Comparison of ENCODE assay signal across 8 mouse cellular contexts in genomic region chr4:47056791-47057509, GRCm38 (mm10). TPM values are rescaled to one million over a fixed set of nuclear protein-coding genes. Genes with fewer than 3 reads are reported as not detected.
DNase-seq lines count a peak whose midpoint lies in the region; ATAC-seq lines count a peak whose summit lies in the region.

TSS of gene Anks6 (minus strand) at chr4:47057427.

- H3K9ac ChIP-seq in embryonic facial prominence, embryonic 15.5 days = peak within 1 kb of the TSS; percentile 83
- H3K9ac ChIP-seq in limb, embryonic 13.5 days = peak within 1 kb of the TSS; percentile 88
- peak within 1 kb of the TSS; percentile 88 for H3K9ac ChIP-seq in midbrain, embryonic 13.5 days (replicated peaks)
- peak within 1 kb of the TSS; percentile 60 for H3K9ac ChIP-seq in stomach, embryonic 15.5 days

- WGBS in embryonic facial prominence, embryonic 15.5 days = under 1% methylated on average over 64 of the region's 86 CpGs
- WGBS in limb, embryonic 13.5 days = under 1% methylated on average over 82 of the region's 86 CpGs
- under 1% methylated on average over 76 of the region's 86 CpGs for WGBS in midbrain, embryonic 13.5 days
- under 1% methylated on average over 77 of the region's 86 CpGs for WGBS in stomach, embryonic 15.5 days

- H3K4me3 ChIP-seq in erythroblast, embryonic 14.5 days (replicated peaks) = peak within 1 kb of the TSS; percentile 44
- peak within 1 kb of the TSS; percentile 75 for H3K4me3 ChIP-seq in embryonic facial prominence, embryonic 15.5 days (replicated peaks)
- H3K4me3 ChIP-seq in limb, embryonic 13.5 days = peak within 1 kb of the TSS; percentile 80
- peak within 1 kb of the TSS; percentile 76 for H3K4me3 ChIP-seq in midbrain, embryonic 13.5 days (replicated peaks)
- H3K4me3 ChIP-seq in stomach, embryonic 15.5 days (replicated peaks) = peak within 1 kb of the TSS; percentile 73

- H3K36me3 ChIP-seq in erythroblast, embryonic 14.5 days (ENCODE audit: control insufficient read depth) = no peaks in the 10 kb centered on the region
- H3K36me3 ChIP-seq in embryonic facial prominence, embryonic 15.5 days = no peaks in the 10 kb centered on the region
- no peaks in the 10 kb centered on the region for H3K36me3 ChIP-seq in limb, embryonic 13.5 days
- no peaks in the 10 kb centered on the region for H3K36me3 ChIP-seq in midbrain, embryonic 13.5 days
- no peaks in the 10 kb centered on the region for H3K36me3 ChIP-seq in stomach, embryonic 15.5 days

- H3K4me1 ChIP-seq in erythroblast, embryonic 14.5 days (ENCODE audit: control insufficient read depth) = no peaks in the 10 kb centered on the region
- H3K4me1 ChIP-seq in embryonic facial prominence, embryonic 15.5 days = peaks cover 4% of the 10 kb centered on the region; the same call in 1 of the 2 replicates
- peaks cover 18% of the 10 kb centered on the region for H3K4me1 ChIP-seq in limb, embryonic 13.5 days
- H3K4me1 ChIP-seq in midbrain, embryonic 13.5 days (replicated peaks) = peaks cover 7% of the 10 kb centered on the region
- no peaks in the 10 kb centered on the region for H3K4me1 ChIP-seq in stomach, embryonic 15.5 days

- ATAC-seq in erythroblast, adult 5-6 weeks (replicated peaks; ENCODE audit: low FRiP score, poor library complexity, severe bottlenecking) = no peak
- ATAC-seq in embryonic facial prominence, embryonic 15.5 days (ENCODE audit: insufficient number of reproducible peaks, low FRiP score, low TSS enrichment, low read depth) = peak; percentile 87
- peak; percentile 89 for ATAC-seq in limb, embryonic 13.5 days (ENCODE audit: low FRiP score, low read depth)
- peak; percentile 94 for ATAC-seq in midbrain, embryonic 13.5 days
- peak; percentile 87 for ATAC-seq in stomach, embryonic 15.5 days (ENCODE audit: insufficient read depth, low FRiP score, low read depth)

- peak within 1 kb of the TSS; percentile 71 for H3K27ac ChIP-seq in embryonic facial prominence, embryonic 15.5 days (replicated peaks)
- H3K27ac ChIP-seq in limb, embryonic 13.5 days = peak within 1 kb of the TSS; percentile 63
- peak within 1 kb of the TSS; percentile 79 for H3K27ac ChIP-seq in midbrain, embryonic 13.5 days
- peak within 1 kb of the TSS; percentile 73 for H3K27ac ChIP-seq in stomach, embryonic 15.5 days

- peak within 1 kb of the TSS; percentile 80 for H3K4me2 ChIP-seq in embryonic facial prominence, embryonic 15.5 days (replicated peaks)
- H3K4me2 ChIP-seq in limb, embryonic 13.5 days (replicated peaks) = peak within 1 kb of the TSS; percentile 74
- H3K4me2 ChIP-seq in midbrain, embryonic 13.5 days (replicated peaks) = peak within 1 kb of the TSS; percentile 74
- H3K4me2 ChIP-seq in stomach, embryonic 15.5 days = peak within 1 kb of the TSS; percentile 61

- peak; percentile 81 to 86 for DNase-seq in heart, adult 9 months (ENCODE audit: low spot score in 2 of 2)
- DNase-seq in kidney, adult 8-10 months = peak; percentile 69 to 76

- peaks cover 52% of the 10 kb centered on the region for H3K27me3 ChIP-seq in erythroblast, embryonic 14.5 days (ENCODE audit: control insufficient read depth)
- H3K27me3 ChIP-seq in embryonic facial prominence, embryonic 15.5 days = no peaks in the 10 kb centered on the region
- peaks cover 17% of the 10 kb centered on the region for H3K27me3 ChIP-seq in limb, embryonic 13.5 days
- H3K27me3 ChIP-seq in midbrain, embryonic 13.5 days = peaks cover 3% of the 10 kb centered on the region; the same call in 1 of the 2 replicates
- H3K27me3 ChIP-seq in stomach, embryonic 15.5 days (replicated peaks) = no peaks in the 10 kb centered on the region

- no peaks in the 10 kb centered on the region for H3K9me3 ChIP-seq in erythroblast, embryonic 14.5 days (ENCODE audit: control insufficient read depth, low read length)
- no peaks in the 10 kb centered on the region for H3K9me3 ChIP-seq in embryonic facial prominence, embryonic 15.5 days (replicated peaks)
- H3K9me3 ChIP-seq in limb, embryonic 13.5 days = no peaks in the 10 kb centered on the region
- H3K9me3 ChIP-seq in midbrain, embryonic 13.5 days = no peaks in the 10 kb centered on the region
- no peaks in the 10 kb centered on the region for H3K9me3 ChIP-seq in stomach, embryonic 15.5 days

RNA-seq across cellular contexts. Expression of gene Anks6, which starts in this region (rescaled TPM):
- not detected in 2 replicates for polyA plus RNA-seq in erythroblast, embryonic 14.5 days (2012)
- total RNA-seq in erythroblast, adult 5-6 weeks (2015; ENCODE audit: low replicate concordance) = not detected in 2 replicates
- not detected in 2 replicates for total RNA-seq in erythroblast, adult 5-6 weeks (2017; ENCODE audit: low replicate concordance)
- polyA plus RNA-seq in embryonic facial prominence, embryonic 15.5 days (2015; fragmentation: Nextera tagmentation; extraction: Ambion mirVana) = 4.0 and 5.5 TPM in 2 replicates
- polyA plus RNA-seq in limb, embryonic 13.5 days (2015; fragmentation: Nextera tagmentation; extraction: Ambion mirVana) = 6.2 and 6.3 TPM in 2 replicates
- polyA plus RNA-seq in midbrain, embryonic 13.5 days (2015; fragmentation: Nextera tagmentation; extraction: Ambion mirVana) = 3.9 and 4.4 TPM in 2 replicates
- 4.5 and 5.0 TPM in 2 replicates for polyA plus RNA-seq in stomach, embryonic 15.5 days (2015; fragmentation: Nextera tagmentation; extraction: Ambion mirVana)
